In the genomic region with DNA sequence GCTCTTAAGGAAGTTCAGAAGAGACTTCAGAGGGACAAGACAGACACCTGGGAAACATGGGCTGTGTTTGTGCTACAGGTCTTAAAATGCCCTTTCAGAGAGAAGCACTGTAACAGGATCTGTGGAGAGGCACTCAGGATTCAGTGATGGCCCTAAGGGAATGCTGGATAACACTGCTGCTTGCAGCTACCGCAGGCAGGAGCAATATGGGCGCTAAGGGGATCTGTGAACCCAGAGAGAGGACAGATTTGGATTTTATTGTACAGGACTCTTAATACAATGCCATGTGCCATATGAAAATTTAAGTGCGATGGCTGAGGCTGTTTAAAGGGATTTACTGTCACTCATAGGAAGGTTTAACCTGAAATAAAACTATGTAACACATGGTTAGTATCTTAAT, we compare ENCODE assay signal across 23 mouse cellular contexts.
"Had no signal": no experiment of that assay in that cellular context is flagged by ENCODE, and none has a peak within 500 bp of the region (broad histone marks: within the 10 kb centered on the region; RNA-seq: fewer than 3 reads in every experiment).

No protein-coding gene starts in this region.

- DNase-seq: kidney, adult 18-20 months; kidney, adult 9 months; kidney, postnatal 14 days; kidney, postnatal 4 days; layer of hippocampus, adult 9-11 months; liver; lung, adult 18-20 months; lung, postnatal 10 days; lung, postnatal 36 days; retina, postnatal 1 day; right cerebral cortex, postnatal 25 days; spleen, adult 18-20 months; thymus, postnatal 25 days had no signal

- H3K9me3 ChIP-seq: limb, embryonic 10.5 days; limb, embryonic 13.5 days; lung, embryonic 15.5 days; midbrain, embryonic 15.5 days; stomach, embryonic 15.5 days had no signal

- H3K36me3 ChIP-seq: limb, embryonic 10.5 days; limb, embryonic 13.5 days; liver, embryonic 12.5 days; liver, embryonic 15.5 days; lung, embryonic 15.5 days; midbrain, embryonic 10.5 days; midbrain, embryonic 15.5 days; stomach, embryonic 15.5 days had no signal

- H3K4me2 ChIP-seq: limb, embryonic 13.5 days; liver, embryonic 12.5 days; liver, embryonic 15.5 days; lung, embryonic 15.5 days; midbrain, embryonic 15.5 days; stomach, embryonic 15.5 days had no signal

- H3K4me1 ChIP-seq: limb, embryonic 13.5 days; liver, embryonic 12.5 days; liver, embryonic 15.5 days; lung, embryonic 15.5 days; megakaryocyte, embryonic 14.5 days; midbrain, embryonic 10.5 days; midbrain, embryonic 15.5 days; stomach, embryonic 15.5 days had no signal

- H3K9ac ChIP-seq: limb, embryonic 13.5 days; liver, embryonic 12.5 days; liver, embryonic 15.5 days; lung, embryonic 15.5 days; midbrain, embryonic 15.5 days; stomach, embryonic 15.5 days had no signal

- H3K27ac ChIP-seq: limb, embryonic 10.5 days; limb, embryonic 13.5 days; liver, embryonic 12.5 days; liver, embryonic 15.5 days; lung, embryonic 15.5 days; midbrain, embryonic 10.5 days; midbrain, embryonic 15.5 days; stomach, embryonic 15.5 days had no signal

- ATAC-seq: intestine, embryonic 16.5 days; liver, embryonic 12.5 days; midbrain, embryonic 15.5 days had no signal

- H3K4me3 ChIP-seq: limb, embryonic 10.5 days; limb, embryonic 13.5 days; liver, embryonic 12.5 days; liver, embryonic 15.5 days; lung, embryonic 15.5 days; megakaryocyte, embryonic 14.5 days; midbrain, embryonic 10.5 days; midbrain, embryonic 15.5 days; stomach, embryonic 15.5 days had no signal

- H3K27me3 ChIP-seq: limb, embryonic 13.5 days; liver, embryonic 12.5 days; liver, embryonic 15.5 days; lung, embryonic 15.5 days; megakaryocyte, embryonic 14.5 days; midbrain, embryonic 15.5 days; stomach, embryonic 15.5 days had no signal
